Mouse (Mus musculus) CH12.LX (cell line): ENCODE data around the gene Rsph4a.
"Not testable (repeated sequence)": the region's sequence is repeated elsewhere in the genome, so short reads cannot be mapped to it uniquely, and the experiment has no call there.

Experiments
- CTCF ChIP-seq, 2 experiments: IDR thresholded peaks in 1 of 2; conservative IDR thresholded peaks in 1 of 2; 2 replicates each; pipeline ENCODE4 v1.5.1; 2011 to 2012; ENCODE audit warnings: low read depth in 2 of 2, low read length in 2 of 2, improper control_type of control experiment in 1 of 2, inconsistent platforms in 1 of 2, mild to moderate bottlenecking in 1 of 2, moderate library complexity in 1 of 2
- POLR2A ChIP-seq: IDR thresholded peaks from 2 replicates; pipeline ENCODE4 v1.6.1; 2011; ENCODE audit warnings: low read depth, mild to moderate bottlenecking, improper control_type of control experiment, low read length

- not testable (repeated sequence) for TF ChIP-seq CTCF (conservative IDR thresholded peaks at IDR 0.05 in 1 of 2, IDR thresholded peaks at IDR 0.05 in 1 of 2; ENCODE audit: low read depth in 2 of 2, low read length in 2 of 2); POLR2A
Measured at GRCm38 (mm10) chr10:33901520-33901919, 3.4 kb upstream of the Rsph4a start.
